31 mouse cellular contexts compared by ENCODE assay signal in the genomic region with DNA sequence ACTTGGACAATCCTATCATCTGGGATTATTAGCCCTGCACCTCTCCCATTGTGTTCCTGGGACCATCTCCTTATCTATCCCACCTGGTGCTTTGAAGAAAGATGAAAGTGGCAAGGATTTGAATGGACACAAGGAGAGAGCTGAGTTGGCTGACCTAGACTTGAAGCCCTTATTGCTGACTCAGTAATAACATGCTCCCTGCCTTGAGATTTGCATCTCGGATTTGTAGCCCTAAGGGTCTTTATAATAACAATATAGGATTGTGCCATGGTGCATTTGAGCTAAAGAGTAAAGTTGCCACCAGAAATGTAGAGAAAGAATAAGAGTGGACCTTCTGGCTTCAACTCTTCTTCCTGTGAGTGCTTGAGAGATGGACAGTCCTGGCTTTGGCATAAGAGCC.
"Had no signal": no experiment of that assay in that cellular context is flagged by ENCODE, and none has a peak within 500 bp of the region (broad histone marks: within the 10 kb centered on the region; RNA-seq: fewer than 3 reads in every experiment).

No protein-coding gene starts in this region.

- H3K4me1 ChIP-seq: hindbrain, embryonic 12.5 days; hindbrain, embryonic 13.5 days; hindbrain, embryonic 15.5 days had no signal

- H3K4me3 ChIP-seq: heart, embryonic 10.5 days; heart, embryonic 12.5 days; heart, embryonic 13.5 days; heart, embryonic 15.5 days; hindbrain, embryonic 10.5 days; hindbrain, embryonic 12.5 days; hindbrain, embryonic 13.5 days; hindbrain, embryonic 15.5 days; intestine, embryonic 15.5 days; kidney, embryonic 15.5 days; layer of hippocampus, adult 2 months had no signal

- H3K4me2 ChIP-seq: heart, embryonic 11.5 days; heart, embryonic 12.5 days; heart, embryonic 13.5 days; heart, embryonic 15.5 days; hindbrain, embryonic 12.5 days; hindbrain, embryonic 13.5 days; hindbrain, embryonic 14.5 days; hindbrain, embryonic 15.5 days; intestine, embryonic 15.5 days; kidney, embryonic 15.5 days had no signal

- H3K36me3 ChIP-seq: heart, embryonic 10.5 days; heart, embryonic 15.5 days; hindbrain, embryonic 10.5 days; hindbrain, embryonic 12.5 days; hindbrain, embryonic 15.5 days; intestine, embryonic 15.5 days had no signal

- H3K9me3 ChIP-seq: heart, embryonic 10.5 days; heart, embryonic 12.5 days; heart, embryonic 13.5 days; heart, embryonic 15.5 days; hindbrain, embryonic 10.5 days; hindbrain, embryonic 12.5 days; hindbrain, embryonic 13.5 days; hindbrain, embryonic 15.5 days; intestine, embryonic 15.5 days; kidney, embryonic 15.5 days had no signal

- DNase-seq: heart, postnatal 10 days; heart, postnatal 14 days; heart, postnatal 36 days; heart, postnatal 4 days; kidney, adult 11 months; kidney, adult 18-20 months; kidney, adult 2 months; kidney, adult 8-10 months; kidney, adult 9 months; kidney, postnatal 10 days; kidney, postnatal 14 days; kidney, postnatal 25 days; kidney, postnatal 36 days; kidney, postnatal 4 days; layer of hippocampus, adult 9-11 months; layer of hippocampus, postnatal 36 days had no signal

- H3K9ac ChIP-seq: heart, embryonic 12.5 days; heart, embryonic 13.5 days; heart, embryonic 15.5 days; hindbrain, embryonic 12.5 days; hindbrain, embryonic 13.5 days; hindbrain, embryonic 14.5 days; hindbrain, embryonic 15.5 days; intestine, embryonic 15.5 days; kidney, embryonic 15.5 days had no signal

- H3K27me3 ChIP-seq: heart, embryonic 12.5 days; heart, embryonic 13.5 days; heart, embryonic 15.5 days; intestine, embryonic 15.5 days; kidney, embryonic 15.5 days had no signal

- H3K27ac ChIP-seq: heart, embryonic 10.5 days; heart, embryonic 13.5 days; heart, embryonic 15.5 days; hindbrain, embryonic 10.5 days; hindbrain, embryonic 12.5 days; hindbrain, embryonic 13.5 days; hindbrain, embryonic 14.5 days; hindbrain, embryonic 15.5 days; hindbrain, postnatal 0 days; intestine, embryonic 15.5 days; kidney, embryonic 15.5 days; kidney, postnatal 0 days; layer of hippocampus, adult 2 months had no signal
